Mouse (Mus musculus): ENCODE data around the gene Ppm1b.

DNA sequence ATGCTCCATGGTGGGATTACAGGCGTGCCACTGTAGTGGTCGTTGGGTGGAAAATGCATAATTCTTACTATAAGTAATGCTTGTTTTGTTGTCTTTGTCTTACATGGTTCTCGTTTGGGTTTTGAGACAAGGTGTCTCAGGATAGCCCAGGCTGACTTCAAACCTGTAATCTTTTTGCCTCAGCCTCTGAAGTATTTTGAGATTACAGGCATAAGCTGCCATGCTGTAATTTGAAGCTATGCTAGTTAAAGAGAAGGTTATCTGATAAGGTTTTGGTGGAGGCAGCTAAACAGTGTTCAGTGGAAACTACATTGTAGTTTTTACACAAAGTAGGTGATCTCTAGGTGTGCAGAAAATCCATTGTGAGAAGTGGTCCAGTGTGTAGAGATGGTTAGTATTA lies 61.8 kb downstream of the Ppm1b start:
- no peak for TF ChIP-seq CTCF (IDR thresholded peaks at IDR 0.05; ENCODE audit: low read depth)
- TF ChIP-seq EP300 (optimal IDR thresholded peaks at IDR 0.05), result no peak
